Mouse (Mus musculus): ENCODE data around the gene Cdh13.

DNA sequence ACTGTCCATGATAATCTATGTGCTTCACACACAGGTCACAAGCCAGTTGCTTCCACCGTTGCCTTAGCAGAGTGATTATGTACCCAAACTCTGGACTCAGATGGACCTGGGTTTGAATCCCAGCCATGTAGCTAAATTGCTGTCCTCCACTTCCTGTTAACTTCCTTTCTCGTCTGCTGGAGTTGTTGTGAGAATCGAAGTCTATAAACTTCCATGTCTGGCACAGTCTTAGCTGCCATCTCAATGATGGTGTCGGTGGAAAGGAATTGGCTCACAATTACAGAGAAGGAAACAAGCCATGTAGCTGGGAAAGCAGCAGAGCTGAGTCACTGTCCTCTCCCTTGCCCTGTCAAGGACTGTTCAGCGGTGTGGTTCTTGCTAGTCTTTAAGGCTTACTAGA is 45.4 kb upstream of the Cdh13 start:
- TF ChIP-seq POLR2A (IDR thresholded peaks at IDR 0.05; ENCODE audit: insufficient read length, low read depth) (no peak), MYOD1 (IDR thresholded peaks at IDR 0.05; ENCODE audit: control insufficient read depth in 1 of 3, insufficient read length in 2 of 3, low read depth in 2 of 3) (no peak), TCF3 (IDR thresholded peaks at IDR 0.05; ENCODE audit: insufficient read length, low read depth) (no peak), TCF12 (IDR thresholded peaks at IDR 0.05; ENCODE audit: insufficient read depth, poor library complexity, severe bottlenecking) (no peak), MYOG (IDR thresholded peaks at IDR 0.05; ENCODE audit: control insufficient read depth in 1 of 3, insufficient read depth in 1 of 3, insufficient read length in 2 of 3, low read depth in 2 of 3) (no peak), POLR2AphosphoS2 (IDR thresholded peaks at IDR 0.05; ENCODE audit: insufficient read length, low read depth) (no peak)

Data from myocyte (in vitro differentiated cells).